Mouse (Mus musculus): ENCODE results near the gene F2.

- no peak for TF ChIP-seq CTCF (conservative IDR thresholded peaks at IDR 0.05; ENCODE audit: low read length)
- no peak for TF ChIP-seq POU5F1 (IDR thresholded peaks at IDR 0.05; ENCODE audit: borderline replicate concordance, low read length)
Measured at GRCm38 (mm10) chr2:91586242-91586641, 50.0 kb downstream of the F2 start.

Measured in E14TG2a.4 (cell line).